In genomic region chr3:135437758-135438495, GRCm38 (mm10) we compare ENCODE assay signal across 8 mouse cellular contexts. TPM values are rescaled to one million over a fixed set of nuclear protein-coding genes. Genes with fewer than 3 reads are reported as not detected.
DNase-seq lines count a peak whose midpoint lies in the region; ATAC-seq and TF ChIP-seq lines count a peak whose summit lies in the region.

Gene Ube2d3 (plus strand): TSS chr3:135438149.

- intact Hi-C loops in heart, postnatal 25 days (cut with DNase I) = loop anchor here (1.0 kb wide), 1 partner anchor 15 kb away; the partner anchor contains the start of gene Cisd2

- WGBS in forebrain, embryonic 15.5 days = under 1% methylated on average over 55 of the region's 56 CpGs
- whole genome bisulfite sequencing in lung, adult 2 months = under 1% methylated on average over 56 of the region's 56 CpGs

- H3K27ac ChIP-seq in ES-E14 (ENCODE audit: insufficient read depth, low read depth, low read length, poor library complexity, severe bottlenecking) = peak within 1 kb of the TSS; percentile 97
- peak within 1 kb of the TSS; percentile 100 for H3K27ac ChIP-seq in forebrain, embryonic 15.5 days (replicated peaks)

- no peaks in the 10 kb centered on the region for H3K27me3 ChIP-seq in forebrain, embryonic 15.5 days

- TF ChIP-seq POLR2A in lung, adult 2 months (IDR thresholded peaks at IDR 0.05; ENCODE audit: borderline replicate concordance, extremely low read depth, low read depth, low read length) = peak; percentile 58; the same call in 1 of the 2 replicates

- H3K36me3 ChIP-seq in ES-E14 (ENCODE audit: control insufficient read depth, insufficient read depth, low read length, poor library complexity, severe bottlenecking) = peaks cover 2% of the 10 kb centered on the region; the same call in 1 of the 2 replicates
- H3K36me3 ChIP-seq in forebrain, embryonic 15.5 days = no peaks in the 10 kb centered on the region

- in situ Hi-C loops in ES-E14 (cut with MboI; ENCODE audit: low sequenced_read_pairs in 2 of 2, unreplicated experiment in 2 of 2) = no loop called here

- peak within 1 kb of the TSS; percentile 97 for H3K9ac ChIP-seq in ES-E14 (ENCODE audit: insufficient read depth, low read depth, low read length, poor library complexity, severe bottlenecking)
- peak within 1 kb of the TSS; percentile 95 for H3K9ac ChIP-seq in forebrain, embryonic 15.5 days (replicated peaks)

- H3K4me3 ChIP-seq in ES-E14 (ENCODE audit: insufficient read depth in 1 of 2, low read depth in 1 of 2, low read length in 2 of 2, poor library complexity in 1 of 2, severe bottlenecking in 1 of 2) = peak within 1 kb of the TSS; percentile 93 to 96
- H3K4me3 ChIP-seq in forebrain, embryonic 15.5 days = peak within 1 kb of the TSS; percentile 87
- peak within 1 kb of the TSS; percentile 98 for H3K4me3 ChIP-seq in lung, adult 2 months (replicated peaks; ENCODE audit: extremely low read depth, low read depth, low read length)

- no peak for TF ChIP-seq CTCF in lung, adult 2 months (IDR thresholded peaks at IDR 0.05; ENCODE audit: insufficient read depth, low read length)

- ATAC-seq in forebrain, embryonic 15.5 days (replicated peaks) = peak; percentile 96
- peak; percentile 77 for ATAC-seq in neutrophil, adult 5-6 weeks (ENCODE audit: extremely low read depth, insufficient number of reproducible peaks, low FRiP score, poor library complexity, severe bottlenecking)

- H3K4me1 ChIP-seq in ES-E14 (ENCODE audit: control insufficient read depth in 2 of 2, insufficient read depth in 2 of 2, low read length in 2 of 2, poor library complexity in 1 of 2) = peaks cover 0 to 12% of the 10 kb centered on the region in 2 experiments; a peak in 2 of 4 replicates
- H3K4me1 ChIP-seq in forebrain, embryonic 15.5 days = peaks cover 34% of the 10 kb centered on the region
- H3K4me1 ChIP-seq in lung, adult 2 months (ENCODE audit: control insufficient read depth, insufficient read depth, low read length) = peaks cover 3% of the 10 kb centered on the region; the same call in 1 of the 2 replicates

- peak; percentile 96 for DNase-seq in ES-E14 (ENCODE audit: low read depth, low spot score)
- DNase-seq in cerebellum, adult 11-12 months = peak; percentile 100
- DNase-seq in heart, postnatal 25 days (ENCODE audit: low spot score) = peak; percentile 99
- peak; percentile 99 for DNase-seq in layer of hippocampus, adult 18-20 months (ENCODE audit: low spot score in 2 of 2)
- peak; percentile 99 for DNase-seq in lung, adult 2 months
- DNase-seq in thymus, adult 18-20 months = peak; percentile 99

- H3K4me2 ChIP-seq in forebrain, embryonic 15.5 days (replicated peaks) = peak within 1 kb of the TSS; percentile 89

- H3K9me3 ChIP-seq in ES-E14 (ENCODE audit: control insufficient read depth, insufficient read depth, low read depth, low read length) = no peaks in the 10 kb centered on the region
- H3K9me3 ChIP-seq in forebrain, embryonic 15.5 days = no peaks in the 10 kb centered on the region

TF ChIP-seq in ES-E14, 5 proteins besides CTCF, POLR2A, EP300 and RAD21:
- no peak for TF ChIP-seq ZC3H11A (IDR thresholded peaks at IDR 0.05; ENCODE audit: borderline replicate concordance, low read depth, low read length)
- TF ChIP-seq MAFK (IDR thresholded peaks at IDR 0.05; ENCODE audit: insufficient read depth, low read depth, low read length) = 0 out of 2 replicates have a peak, but pooled peaks have one; percentile 17
- TF ChIP-seq ZNF384 (IDR thresholded peaks at IDR 0.05; ENCODE audit: low read depth, low read length) = no peak
- peak; percentile 38; the same call in 1 of the 2 replicates for TF ChIP-seq HCFC1 (IDR thresholded peaks at IDR 0.05; ENCODE audit: borderline replicate concordance, insufficient read depth, low read length)
- peak; percentile 100 for TF ChIP-seq CHD2 (IDR thresholded peaks at IDR 0.05; ENCODE audit: low read depth, low read length)

RNA-seq across cellular contexts. Expression of gene Ube2d3, which starts in this region (rescaled TPM):
- 298 and 321 TPM in 2 replicates for total RNA-seq in ES-E14 (2012; rRNA removed)
- polyA plus RNA-seq in forebrain, embryonic 15.5 days (2015; fragmentation: Nextera tagmentation; extraction: Ambion mirVana) = 384 and 388 TPM in 2 replicates
- 100 to 1,000 TPM; 338 to 361 TPM for total RNA-seq in heart, postnatal 25 days (2021)
- total RNA-seq in layer of hippocampus, adult 18-20 months (2021) = 100 to 1,000 TPM; 233 to 238 TPM
- 287 and 312 TPM in 2 replicates for polyA plus RNA-seq in lung, adult 2 months (2012; rRNA removed)
- total RNA-seq in neutrophil, adult 5-6 weeks (2017) = 572 and 587 TPM in 2 replicates

Comparison
In these comparisons a context has a peak if more than half of its experiments do, and no peak if none do; other contexts are left out.
1. Peak in every context shown above with its lines: DNase-seq, ATAC-seq, H3K4me3 ChIP-seq and H3K27ac ChIP-seq.